Mouse (Mus musculus) testis, adult 2 months (tissue): Measurements from ENCODE around the gene Pnliprp2.
A peak's percentile ranks its signal among the peaks of the same experiment; 100 is the strongest.

ENCODE experiments used
- CTCF ChIP-seq: fragments of 200-500 bp; IDR thresholded peaks from 2 replicates; pipeline ENCODE4 v1.5.1; 2012; ENCODE audit warnings: low read depth, mild to moderate bottlenecking, inconsistent platforms, low read length, moderate library complexity; ENCODE audit not compliant: control insufficient read depth, insufficient read depth, insufficient replicate concordance
- POLR2A ChIP-seq: fragments of 200-500 bp; IDR thresholded peaks from 2 replicates; pipeline ENCODE4 v1.6.1; 2012; ENCODE audit warnings: low read depth, mild to moderate bottlenecking, inconsistent platforms, low read length, moderate library complexity; ENCODE audit not compliant: control insufficient read depth

DNA sequence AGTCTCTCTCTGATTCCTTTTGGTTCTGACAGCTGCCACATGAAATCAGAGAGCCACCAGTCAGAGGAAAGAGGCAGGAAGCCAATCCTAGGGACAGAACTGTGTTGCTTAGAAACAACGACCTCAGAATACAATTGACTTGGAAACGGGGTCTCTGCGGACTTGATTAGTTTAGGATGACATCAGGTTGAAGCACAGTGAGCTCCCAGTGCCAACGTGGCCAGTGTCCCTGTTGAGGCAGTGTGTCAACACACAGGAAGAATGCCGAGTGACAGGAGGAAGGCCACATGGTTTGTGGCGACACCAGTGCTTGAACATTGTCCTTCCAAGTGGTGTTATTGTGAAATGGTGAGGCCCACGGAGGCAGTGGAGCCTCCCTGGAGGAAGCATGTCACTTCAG is 24.4 kb downstream of the Pnliprp2 start:
- TF ChIP-seq POLR2A (peak; percentile 12; the same call in 1 of the 2 replicates), CTCF (no peak)
